Mouse (Mus musculus) right cerebral cortex, postnatal 10 days (tissue): ENCODE results near the gene Mrpl42.
A peak's percentile ranks its signal among the peaks of the same experiment; 100 is the strongest.

ENCODE experiments used
- DNase-seq, 2 experiments: peaks; one replicate each; pipeline ENCODE4 v3.0.0; 2021; ENCODE audit warnings: low spot score in 2 of 2

Gene Mrpl42

DNA sequence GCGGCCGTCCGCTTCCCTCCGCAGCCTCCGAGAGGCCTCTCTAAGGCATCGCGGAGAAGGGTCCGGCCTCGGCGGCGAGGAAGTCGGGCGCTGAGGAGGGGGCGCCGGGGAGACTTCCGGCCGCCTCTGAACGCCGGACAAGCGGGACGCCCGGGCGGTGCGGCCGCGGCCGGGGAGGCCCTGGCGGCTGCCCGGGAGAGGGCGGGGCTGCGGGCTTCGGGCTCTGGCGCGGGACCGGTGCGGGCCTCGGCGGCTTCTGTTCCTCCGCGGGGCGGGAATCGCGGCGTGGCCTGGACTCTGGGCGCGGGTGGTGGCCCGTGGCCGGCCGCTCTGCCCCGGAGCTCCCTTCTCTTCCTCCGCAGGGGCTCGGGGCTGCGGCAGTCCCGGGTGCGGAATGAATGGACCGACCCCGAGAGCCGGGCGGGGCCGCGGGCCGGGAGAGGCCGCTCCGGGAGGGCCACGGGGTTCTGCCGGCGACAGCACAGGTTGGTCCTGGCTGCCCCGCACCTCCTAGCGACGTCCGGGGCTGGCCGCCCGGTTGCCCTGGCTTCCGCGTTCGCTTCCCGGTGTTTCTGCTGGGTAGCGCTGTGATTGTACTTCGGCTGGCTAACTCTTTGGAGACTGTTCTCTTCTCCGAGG lies 13.7 kb upstream of the Mrpl42 start:
- DNase-seq, result peak; percentile 40 to 46

GRCm38 (mm10) chr10:95514656-95515292 lies 13.0 kb upstream of the Mrpl42 start, which contains the start of gene Ube2n:
TSS of gene Ube2n (plus strand) at chr10:95515145.
- peak; percentile 99 for DNase-seq

- DNase-seq, result peak in 1 of 2 experiments; percentile 28
Measured at GRCm38 (mm10) chr10:95513768-95514556, 12.2 kb upstream of the Mrpl42 start.

DNA sequence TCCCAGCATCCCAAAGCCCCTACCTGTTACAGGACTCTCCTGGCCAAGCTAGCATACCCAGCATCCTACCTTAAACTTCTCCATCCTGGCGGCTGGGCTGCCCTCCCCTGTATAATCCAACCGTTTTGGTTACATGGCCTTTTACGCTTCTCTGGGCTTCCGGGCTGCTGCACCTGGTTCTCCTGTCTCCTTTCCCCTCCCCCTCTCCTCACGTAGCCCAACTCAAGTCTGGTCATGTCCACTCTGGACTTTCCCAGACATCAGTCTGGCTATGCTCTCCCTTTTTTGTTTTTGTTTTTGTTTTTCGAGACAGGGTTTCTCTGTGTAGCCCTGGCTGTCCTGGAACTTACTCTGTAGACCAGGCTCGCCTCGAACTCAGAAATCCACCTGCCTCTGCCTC lies 10.9 kb upstream of the Mrpl42 start:
- DNase-seq, result no peak

GRCm38 (mm10) chr10:95509263-95509662 lies 7.5 kb upstream of the Mrpl42 start:
- no peak for DNase-seq

GRCm38 (mm10) chr10:95508793-95509192 lies 7.1 kb upstream of the Mrpl42 start:
- DNase-seq, result no peak

DNA sequence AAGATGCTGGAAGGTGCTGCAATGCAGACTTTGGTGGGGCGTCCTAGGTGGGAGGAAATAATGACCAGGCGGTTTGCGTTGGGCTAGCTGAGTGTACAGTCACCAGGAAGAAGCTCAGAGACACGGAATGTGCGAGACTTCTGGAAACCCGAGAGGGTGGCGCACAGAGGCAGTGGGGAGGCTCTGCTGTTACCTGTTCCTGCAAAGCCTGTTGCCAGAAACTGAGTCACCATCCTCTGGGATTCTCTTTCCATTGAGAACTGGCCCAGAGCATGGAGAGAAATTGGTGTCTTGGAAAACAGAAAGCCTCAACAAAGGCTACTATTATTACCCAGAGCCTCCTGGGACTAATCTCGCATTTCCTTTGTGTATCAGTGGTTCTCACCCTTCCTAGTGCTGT lies 6.4 kb upstream of the Mrpl42 start:
- DNase-seq, result no peak

DNA sequence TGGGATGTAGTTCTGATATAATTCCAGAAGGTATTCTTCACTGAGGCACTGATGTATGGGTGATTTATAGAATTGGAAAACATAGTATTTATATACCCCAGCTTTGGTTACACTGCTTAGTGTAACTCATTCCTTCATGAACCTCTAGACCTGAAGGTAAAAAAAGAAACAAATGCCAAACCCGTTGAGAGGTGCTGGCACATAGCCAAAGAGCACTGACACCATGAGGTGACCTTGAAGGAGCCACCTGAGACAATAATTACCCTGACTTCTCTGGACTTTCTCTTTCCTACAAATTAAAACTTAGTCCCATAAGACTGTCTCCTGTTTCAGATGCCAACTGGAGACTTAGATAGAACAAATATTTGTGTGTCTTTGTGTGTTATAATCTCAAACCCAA lies 2.6 kb upstream of the Mrpl42 start:
- DNase-seq, result no peak

- DNase-seq, result no peak
Measured at GRCm38 (mm10) chr10:95503443-95504235, 1.9 kb upstream of the Mrpl42 start.

GRCm38 (mm10) chr10:95501033-95501432 lies 707 bp downstream of the Mrpl42 start:
- no peak for DNase-seq

- no peak for DNase-seq
Measured at GRCm38 (mm10) chr10:95494268-95494667, 7.5 kb downstream of the Mrpl42 start.

GRCm38 (mm10) chr10:95489653-95490052 lies 12.1 kb downstream of the Mrpl42 start:
- peak in 1 of 2 experiments; percentile 46 for DNase-seq

GRCm38 (mm10) chr10:95477516-95477915 lies 24.2 kb downstream of the Mrpl42 start:
- DNase-seq, result no peak

DNA sequence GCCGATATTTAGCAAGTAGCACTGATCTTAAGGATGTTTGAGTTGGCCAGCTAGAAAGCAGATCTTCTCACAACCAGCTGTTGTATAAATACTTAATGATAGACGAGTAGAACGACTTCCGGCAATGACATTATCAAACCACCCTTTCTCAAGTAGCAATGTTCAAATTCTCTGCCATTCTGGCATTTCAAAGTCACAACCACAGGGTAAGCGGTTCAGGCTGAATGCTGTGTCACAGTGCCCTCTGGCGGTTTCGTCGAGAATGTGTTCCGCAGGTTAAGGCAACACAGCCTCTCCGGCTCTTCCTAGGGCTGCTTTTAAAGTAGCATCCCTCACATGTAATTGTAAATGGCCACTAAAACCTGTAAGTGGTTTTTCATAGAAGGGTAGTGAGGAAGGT lies 25.8 kb downstream of the Mrpl42 start:
- peak; percentile 82 to 92 for DNase-seq

- DNase-seq, result peak in 1 of 2 experiments; percentile 57
Measured at GRCm38 (mm10) chr10:95471889-95472547, 29.7 kb downstream of the Mrpl42 start.

GRCm38 (mm10) chr10:95471186-95471585 lies 30.6 kb downstream of the Mrpl42 start:
- no peak for DNase-seq

- DNase-seq, result no peak
Measured at GRCm38 (mm10) chr10:95468894-95469293, 32.8 kb downstream of the Mrpl42 start.

DNA sequence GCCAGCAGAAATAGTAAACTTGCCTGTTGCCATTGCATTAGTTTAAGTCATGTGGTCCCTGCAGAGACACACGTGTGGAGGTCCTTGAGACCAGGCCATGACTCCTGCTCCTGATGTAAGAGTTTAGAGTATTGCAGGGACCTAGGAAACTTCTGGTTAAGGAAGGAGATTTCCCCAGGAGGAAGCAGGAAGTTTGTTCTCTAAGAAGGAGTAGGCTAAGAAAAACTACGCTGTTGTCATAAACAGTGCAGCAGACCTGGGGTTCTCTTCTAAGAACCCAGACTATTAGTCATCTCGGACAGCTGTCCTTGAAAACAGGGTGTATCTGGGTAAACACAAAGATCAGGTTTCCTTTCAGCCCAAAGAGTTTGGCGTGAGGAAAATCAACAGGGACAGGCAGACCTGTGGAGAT lies 36.2 kb downstream of the Mrpl42 start:
- no peak for DNase-seq

DNA sequence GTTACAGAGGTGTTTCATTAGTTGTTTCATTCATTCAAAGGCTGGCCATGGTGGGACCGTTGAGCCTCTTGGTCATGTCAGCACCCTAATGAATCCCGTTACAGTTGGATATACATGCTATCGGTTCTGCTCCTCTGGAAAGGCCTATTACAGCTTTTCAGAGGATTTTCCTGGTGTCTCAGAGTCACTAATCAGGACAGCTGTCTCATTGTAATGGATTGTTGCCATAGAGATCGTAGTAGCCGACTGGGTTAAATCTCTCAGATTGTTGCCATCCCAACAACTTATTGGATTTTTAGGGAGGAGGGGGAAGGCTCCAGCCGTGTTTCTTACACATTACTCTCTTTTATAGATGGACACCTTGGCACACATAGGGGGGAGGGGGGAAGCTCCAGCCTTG lies 37.2 kb downstream of the Mrpl42 start:
- DNase-seq, result no peak

- no peak for DNase-seq
Measured at GRCm38 (mm10) chr10:95462231-95462630, 39.5 kb downstream of the Mrpl42 start.

DNA sequence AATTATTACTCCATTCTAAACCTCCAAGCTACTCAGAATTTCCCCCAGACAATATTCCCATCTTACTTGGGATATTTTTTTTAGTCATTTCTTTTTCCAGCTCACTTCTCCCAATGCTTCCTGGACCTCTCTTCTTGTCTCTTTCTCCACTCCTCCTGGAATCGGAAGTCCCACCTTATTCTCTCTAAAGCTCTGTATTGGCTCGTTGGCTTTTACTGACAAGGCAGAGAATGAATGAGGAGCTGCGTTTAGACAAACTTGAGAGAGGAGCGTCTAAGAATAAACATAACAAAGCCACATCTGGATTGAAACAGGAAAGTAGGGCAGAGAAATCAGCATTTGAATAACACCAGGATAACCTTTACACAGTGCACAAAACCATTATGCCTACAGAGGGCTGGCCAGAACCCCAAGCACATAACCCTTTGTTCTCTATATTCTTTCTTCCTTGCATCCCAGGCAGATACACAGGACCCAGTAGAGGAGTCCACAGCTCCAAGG lies 40.6 kb downstream of the Mrpl42 start:
- no peak for DNase-seq
